Mouse (Mus musculus) layer of hippocampus, postnatal 36 days (tissue): Measurements from ENCODE around the gene Paqr5. TPM values are rescaled to one million over a fixed set of nuclear protein-coding genes. Genes with fewer than 3 reads are reported as not detected.

Source experiments
- DNase-seq, 2 experiments: peaks; one replicate each; pipeline ENCODE4 v3.0.0; 2022
- total RNA-seq, 2 experiments: library from RNA; stranded (reverse); gene quantifications; 2 replicates each; pipeline ENCODE4 v1.2.3; 2021

Gene Paqr5
- total RNA-seq, 2 experiments from 2014 or later = 1.6 to 4.7 TPM

DNA sequence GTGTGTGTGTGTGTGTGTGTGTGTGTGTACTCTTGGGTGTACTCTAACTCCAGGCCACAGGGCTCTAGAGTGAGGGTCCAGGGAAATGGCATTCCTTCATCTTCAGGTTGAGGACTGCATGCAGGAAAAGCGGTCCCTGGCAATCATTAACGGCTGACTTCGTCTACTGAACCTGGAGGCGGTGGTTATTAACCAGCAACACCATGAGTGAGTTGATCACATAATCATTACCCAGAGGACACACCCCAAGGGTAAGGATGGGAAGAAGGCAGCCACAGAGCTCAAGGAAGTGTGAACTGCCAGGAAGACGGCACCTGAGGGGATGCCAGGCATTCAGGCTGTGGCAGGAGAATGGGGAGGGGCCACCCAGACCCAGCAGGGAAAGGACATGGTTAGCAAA, 18.3 kb downstream of the Paqr5 start:
- no peak for DNase-seq

DNA sequence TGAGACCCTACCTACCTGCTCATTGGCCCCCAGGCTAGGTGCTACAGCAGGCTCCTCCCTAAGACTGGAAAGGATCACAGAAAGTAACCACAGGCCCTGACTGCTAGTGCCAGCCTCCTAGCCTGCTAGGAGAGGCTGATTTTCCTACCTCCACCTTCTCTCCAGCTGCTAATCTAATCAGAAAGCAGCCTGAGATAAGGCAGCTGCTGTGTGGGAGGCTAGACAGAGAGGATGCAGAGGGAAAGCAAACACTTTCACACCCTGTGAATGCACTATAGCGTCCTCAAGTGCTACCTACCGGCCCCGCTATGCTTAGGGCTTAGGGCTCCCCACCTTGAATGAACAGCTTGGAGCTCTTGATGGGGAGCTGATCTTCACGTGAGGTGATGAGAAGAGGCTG, 19.6 kb downstream of the Paqr5 start:
- no peak for DNase-seq

GRCm38 (mm10) chr9:62003611-62004010, 23.0 kb downstream of the Paqr5 start:
- DNase-seq = no peak

GRCm38 (mm10) chr9:61999653-62000420, 26.8 kb downstream of the Paqr5 start:
- no peak for DNase-seq

DNA sequence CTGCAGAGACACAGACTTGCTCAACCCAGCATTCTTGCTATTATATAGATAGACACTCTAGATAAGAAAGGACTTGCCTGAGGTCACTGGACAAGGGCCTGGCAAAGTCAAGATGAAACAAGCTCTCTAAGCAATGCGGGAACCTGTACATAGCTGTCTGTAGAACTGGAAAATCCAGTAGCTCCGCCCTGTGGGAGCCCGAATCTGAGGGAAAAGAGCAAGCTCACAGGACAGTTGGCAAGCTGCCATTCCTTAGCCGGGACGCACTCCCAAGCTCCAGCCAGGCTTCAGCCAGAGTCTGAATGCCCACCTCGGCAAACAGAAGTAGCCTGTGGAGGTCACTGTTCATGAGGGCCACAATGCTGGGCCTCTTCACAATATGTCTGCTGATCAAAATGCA, 28.8 kb downstream of the Paqr5 start:
- DNase-seq = no peak

DNA sequence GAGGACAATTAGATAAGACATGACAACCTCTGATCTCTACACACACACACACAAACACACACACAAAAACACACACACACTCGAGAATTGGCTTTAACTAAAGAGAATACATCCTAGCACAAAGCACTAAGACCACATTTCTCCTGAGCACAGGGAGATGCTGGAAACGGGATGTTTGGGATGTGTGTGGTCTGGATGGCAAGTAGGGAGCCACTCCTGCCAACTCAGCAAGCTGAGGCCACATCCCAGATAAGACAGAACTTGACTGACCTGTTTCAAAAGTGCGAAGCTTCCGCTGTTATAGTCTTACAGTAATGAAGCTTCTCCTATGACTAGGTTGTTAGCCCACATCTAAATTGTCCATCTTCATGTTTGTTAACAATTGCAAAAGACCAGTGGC, 35.5 kb downstream of the Paqr5 start:
- DNase-seq = no peak

GRCm38 (mm10) chr9:61990738-61991137, 35.9 kb downstream of the Paqr5 start:
- DNase-seq = no peak

- DNase-seq = no peak
These were observed 40.6 kb downstream of the Paqr5 start for GRCm38 (mm10) chr9:61986055-61986454.

GRCm38 (mm10) chr9:61985183-61985863, 41.3 kb downstream of the Paqr5 start:
- DNase-seq = peak; percentile 42 to 44

DNA sequence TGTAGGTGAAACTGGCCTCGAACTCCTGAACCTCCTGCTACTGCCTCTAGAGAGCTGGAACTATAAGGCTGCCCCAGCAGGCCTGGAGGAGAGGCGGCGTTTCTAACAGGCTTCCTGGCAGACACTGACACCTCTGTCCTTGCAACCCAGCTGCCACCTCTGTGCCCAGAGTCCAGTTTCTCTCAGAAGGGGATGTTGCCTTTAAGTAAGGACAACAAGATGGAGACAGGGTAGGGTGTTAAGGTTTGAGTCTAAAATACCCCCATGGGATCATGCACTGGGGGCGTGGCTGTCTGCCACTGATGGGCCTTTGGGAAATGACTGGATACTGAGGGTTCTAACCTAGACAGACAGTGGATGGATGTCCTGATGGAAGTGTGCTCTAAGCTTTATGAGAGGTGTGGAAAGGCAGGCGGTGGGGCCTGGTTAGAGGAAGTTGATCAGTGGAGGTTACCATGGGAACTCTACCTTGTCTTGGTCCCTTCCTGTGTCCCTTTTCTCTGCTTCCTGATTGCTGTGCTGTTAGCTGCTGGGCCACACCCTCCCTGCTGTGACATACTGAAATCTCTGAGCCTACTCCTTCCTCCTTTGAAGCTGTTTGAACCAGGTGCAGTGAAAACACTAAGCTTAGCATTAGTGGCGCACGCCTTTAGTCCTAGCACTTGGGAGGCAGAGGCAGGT, 43.6 kb downstream of the Paqr5 start:
- DNase-seq = no peak

- no peak for DNase-seq
These were observed 44.8 kb downstream of the Paqr5 start for GRCm38 (mm10) chr9:61981876-61982275.

- no peak for DNase-seq
These were observed 46.7 kb downstream of the Paqr5 start for GRCm38 (mm10) chr9:61979983-61980382.

- DNase-seq = no peak
These were observed 49.3 kb downstream of the Paqr5 start for GRCm38 (mm10) chr9:61977258-61977945.

DNA sequence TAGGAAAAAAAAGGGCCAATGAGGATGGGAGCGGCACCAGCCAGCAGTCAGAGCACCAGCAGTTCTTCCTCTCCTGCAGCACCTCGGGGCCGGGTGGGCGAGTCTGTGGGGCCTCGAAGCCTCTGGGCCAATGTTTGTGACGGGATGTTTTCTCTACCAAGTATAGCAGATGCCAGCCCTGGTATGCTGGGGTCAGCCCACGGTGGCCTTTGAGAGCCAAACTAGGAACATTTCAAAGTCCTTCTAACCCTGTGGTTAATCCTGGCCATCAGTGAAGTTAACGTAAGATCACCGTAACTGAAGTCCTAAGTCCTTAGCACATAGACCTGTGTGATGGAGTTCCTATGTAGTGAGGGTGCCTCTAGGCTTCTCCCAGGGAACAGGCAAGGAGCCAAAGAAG, 54.6 kb downstream of the Paqr5 start:
- no peak for DNase-seq

DNA sequence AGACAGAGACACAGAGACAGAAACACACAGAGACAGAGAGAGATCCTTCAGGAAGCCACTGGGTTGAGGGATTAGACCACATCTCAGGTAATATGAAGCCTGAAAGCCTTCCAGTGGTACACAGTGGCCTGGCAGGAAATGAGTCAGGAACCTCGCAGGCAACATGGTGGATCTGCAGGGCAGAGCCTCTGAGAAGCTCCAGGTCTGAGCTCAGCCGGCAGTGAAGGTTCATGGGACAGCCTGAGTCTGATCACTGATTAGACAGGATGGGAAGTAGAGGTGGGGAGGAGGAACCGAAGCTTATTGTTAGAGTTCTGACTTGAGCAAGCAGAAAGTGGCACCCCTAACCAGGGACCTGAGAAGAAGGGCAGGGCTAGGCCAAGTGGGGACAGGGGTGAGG, 55.6 kb downstream of the Paqr5 start:
- no peak for DNase-seq

DNA sequence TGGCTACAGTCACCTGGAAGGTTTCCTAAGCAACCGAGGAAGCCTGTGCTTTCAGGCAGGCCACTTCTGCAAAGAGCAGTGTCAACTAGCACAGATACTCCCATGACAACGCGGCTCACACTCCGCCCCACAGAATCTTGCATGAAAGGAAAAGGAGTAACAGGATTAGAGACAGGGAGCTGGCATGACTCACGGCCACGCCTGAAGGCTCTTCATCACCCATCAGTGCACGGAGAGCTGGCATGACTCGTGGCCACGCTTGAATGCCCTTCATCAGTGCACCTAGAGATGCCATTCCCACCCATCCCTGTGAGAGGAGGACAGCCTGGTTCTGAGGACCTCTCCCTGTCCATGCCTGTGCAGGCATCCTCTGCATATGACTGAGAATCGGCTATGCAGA, 59.3 kb downstream of the Paqr5 start:
- DNase-seq = no peak

DNA sequence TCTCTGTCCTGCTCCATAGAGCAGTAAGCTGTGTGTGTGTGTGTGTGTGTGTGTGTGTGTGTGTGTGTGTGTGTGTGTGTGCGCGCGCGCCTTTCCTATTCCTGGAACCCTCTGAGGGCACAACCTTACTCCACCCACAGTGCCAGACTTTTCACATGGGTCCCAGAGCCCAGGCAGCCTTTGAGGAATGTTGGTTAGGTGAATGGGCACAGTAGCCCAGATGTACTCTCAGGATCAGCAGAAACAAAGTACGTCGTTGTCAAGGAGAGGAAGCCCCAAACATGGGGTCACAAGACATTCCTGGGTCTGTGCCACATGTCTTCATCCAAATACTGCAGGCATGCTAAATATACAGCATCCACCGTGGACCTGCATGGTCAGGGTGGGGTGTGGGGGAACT, 60.7 kb downstream of the Paqr5 start:
- DNase-seq = no peak

DNA sequence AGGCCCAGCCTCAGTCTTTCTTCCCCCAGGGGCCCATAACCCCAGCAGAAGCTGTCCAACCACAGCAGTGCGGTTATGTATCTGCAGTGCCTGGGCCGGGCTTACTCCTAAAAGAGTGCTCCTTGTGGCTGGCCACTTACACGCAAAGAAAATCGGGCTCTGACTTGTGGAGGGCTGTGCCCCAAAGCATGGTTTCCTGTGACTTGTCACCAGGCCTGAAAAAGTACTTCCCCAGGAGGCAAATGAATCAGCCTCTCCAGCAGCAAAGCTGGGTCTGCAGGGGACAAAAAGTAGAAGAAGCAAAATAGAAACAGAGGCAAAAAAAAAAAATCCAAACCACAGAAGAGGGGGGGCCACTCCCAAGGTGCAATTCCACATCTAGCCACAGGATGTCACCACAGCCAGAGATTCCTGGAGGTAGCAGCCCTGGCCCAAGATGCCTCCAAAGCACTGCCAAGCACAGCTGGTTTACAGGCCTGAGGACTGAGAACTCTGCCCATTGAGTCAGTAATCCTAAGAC, 61.2 kb downstream of the Paqr5 start:
- peak; percentile 54 to 64 for DNase-seq

DNA sequence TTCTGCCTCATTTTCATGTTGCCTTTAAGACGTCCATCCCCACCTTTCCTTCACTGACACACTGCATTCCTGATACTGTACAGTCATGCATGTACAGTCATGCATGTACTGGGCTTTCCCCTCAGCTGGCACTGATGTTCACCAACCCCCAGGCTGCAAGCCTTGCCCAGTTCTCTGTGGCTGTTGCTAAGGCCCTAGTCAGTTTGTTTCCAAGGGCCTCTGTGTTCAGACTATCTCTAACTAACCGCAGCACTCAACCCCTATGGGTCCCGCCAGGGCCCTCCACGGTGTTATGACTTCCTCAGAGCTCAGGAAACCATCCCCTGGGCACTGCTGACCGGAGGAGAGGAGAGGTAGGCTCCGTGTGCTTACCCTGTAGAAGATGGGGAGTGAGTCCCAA, 63.3 kb downstream of the Paqr5 start:
- no peak for DNase-seq

DNA sequence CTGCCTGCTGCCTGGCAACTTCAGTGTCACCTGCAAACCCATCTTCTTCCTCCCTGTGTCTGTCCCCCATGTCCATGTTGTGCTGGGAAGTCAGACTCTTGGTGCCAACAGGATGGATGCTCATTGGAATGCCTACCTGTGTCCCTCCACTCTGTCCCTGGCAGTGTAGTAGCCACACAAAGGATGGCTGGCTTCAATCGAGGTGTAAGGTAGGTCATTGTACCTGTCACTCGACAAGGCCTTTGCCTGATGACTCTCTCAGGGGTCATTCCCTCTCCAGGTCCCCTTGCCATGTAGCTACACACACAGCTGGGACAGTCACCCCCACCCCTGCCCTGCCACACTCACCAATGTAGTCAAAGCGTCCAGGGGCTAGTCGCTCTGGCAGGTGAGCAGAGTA, 65.5 kb downstream of the Paqr5 start:
- DNase-seq = no peak

DNA sequence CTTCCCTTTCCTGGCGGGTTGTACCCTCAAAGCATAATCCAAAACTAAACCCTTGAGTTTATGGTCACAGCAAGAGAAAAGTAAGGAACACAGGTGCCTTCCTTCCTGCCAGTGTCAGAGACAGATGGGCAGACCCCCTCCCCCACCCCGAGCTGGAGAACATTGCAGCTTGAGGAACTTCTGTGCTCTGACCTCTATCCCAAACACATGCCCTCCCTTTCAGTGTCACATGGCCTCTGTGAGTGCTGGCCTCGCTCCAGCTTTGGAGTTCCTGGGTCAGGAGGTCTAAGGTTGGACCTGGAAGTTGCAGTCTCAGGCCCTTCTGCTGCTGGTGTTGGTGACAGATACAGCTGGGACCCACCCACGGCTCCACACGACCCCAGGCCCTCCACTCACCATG, 65.9 kb downstream of the Paqr5 start:
- DNase-seq = no peak

DNA sequence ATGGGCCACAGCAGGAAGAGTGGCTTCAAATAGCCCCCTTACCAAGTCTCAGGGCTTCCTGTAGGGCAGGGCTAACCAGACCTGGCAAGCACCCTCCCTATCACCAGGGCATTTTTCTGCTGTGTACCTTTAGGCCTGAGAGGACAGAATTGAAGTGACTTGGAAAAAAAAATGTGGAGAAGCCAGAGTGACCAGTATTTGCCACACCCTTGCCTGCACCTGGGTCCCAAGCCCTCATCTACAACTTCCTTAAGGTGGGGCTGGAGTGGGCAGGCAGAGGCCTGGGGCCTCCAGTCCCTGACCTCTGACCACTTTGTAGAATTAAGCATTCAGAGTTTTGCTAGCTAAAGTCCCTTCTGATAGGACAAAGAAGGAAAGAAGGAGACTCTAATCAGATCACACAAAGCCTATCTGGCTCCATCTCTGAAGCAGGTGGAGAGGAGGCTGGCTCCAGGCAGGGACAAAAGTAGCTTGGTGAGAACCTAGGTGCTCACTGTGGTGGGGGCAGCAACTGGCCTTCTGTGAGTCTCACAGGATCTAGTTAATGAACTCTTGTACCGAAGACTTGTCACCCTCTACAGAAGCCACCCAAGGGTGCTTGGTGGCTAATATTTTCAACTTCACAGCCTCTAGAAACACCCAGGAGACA, 66.6 kb downstream of the Paqr5 start:
- DNase-seq = no peak
